Mouse (Mus musculus): ENCODE results near the gene Setdb1. TPM values are rescaled to one million over a fixed set of nuclear protein-coding genes. Genes with fewer than 3 reads are reported as not detected.
A peak's percentile ranks its signal among the peaks of the same experiment; 100 is the strongest.

Setdb1 gene
- polyA plus RNA-seq, 1 experiment = 60.8 TPM

- no peak for DNase-seq (ENCODE audit: low read depth)
- TF ChIP-seq POLR2A (IDR thresholded peaks at IDR 0.05; ENCODE audit: borderline replicate concordance, extremely low read depth, insufficient read depth, insufficient read length, poor library complexity, severe bottlenecking) (no peak), CTCF (IDR thresholded peaks at IDR 0.05; ENCODE audit: borderline replicate concordance, extremely low read depth, insufficient read depth, insufficient read length) (no peak)
These were observed 55.7 kb downstream of the Setdb1 start for GRCm38 (mm10) chr3:95301204-95301796.

- no peak for TF ChIP-seq POLR2A (IDR thresholded peaks at IDR 0.05; ENCODE audit: borderline replicate concordance, extremely low read depth, insufficient read depth, insufficient read length, poor library complexity, severe bottlenecking)
- TF ChIP-seq CTCF (IDR thresholded peaks at IDR 0.05; ENCODE audit: borderline replicate concordance, extremely low read depth, insufficient read depth, insufficient read length) = no peak
- DNase-seq (ENCODE audit: low read depth) = no peak
These were observed 59.0 kb downstream of the Setdb1 start for GRCm38 (mm10) chr3:95298018-95298417.

DNA sequence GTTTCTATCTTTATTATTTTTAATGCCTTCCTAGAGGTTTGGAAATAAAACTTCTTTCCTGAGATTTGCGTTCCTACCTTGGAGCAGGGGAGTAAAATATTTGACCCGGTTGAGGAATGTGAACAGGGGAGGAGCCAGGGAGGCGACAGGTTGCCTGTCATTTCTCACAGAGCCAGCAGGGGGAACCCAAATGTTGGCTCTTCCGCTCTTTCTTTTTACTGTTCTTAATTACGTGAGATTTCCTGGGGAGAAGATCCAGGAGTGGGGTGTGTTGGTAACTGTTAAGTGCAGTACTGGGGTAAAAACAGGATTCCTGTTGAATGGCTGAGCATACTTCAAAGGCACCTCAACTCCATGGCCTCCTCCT lies 60.9 kb downstream of the Setdb1 start:
- DNase-seq (ENCODE audit: low read depth) = peak; percentile 48
- TF ChIP-seq POLR2A (IDR thresholded peaks at IDR 0.05; ENCODE audit: borderline replicate concordance, extremely low read depth, insufficient read depth, insufficient read length, poor library complexity, severe bottlenecking) = no peak
- TF ChIP-seq CTCF (IDR thresholded peaks at IDR 0.05; ENCODE audit: borderline replicate concordance, extremely low read depth, insufficient read depth, insufficient read length) = peak; percentile 79

GRCm38 (mm10) chr3:95295321-95296102 lies 61.5 kb downstream of the Setdb1 start:
- DNase-seq (ENCODE audit: low read depth) = no peak
- no peak for TF ChIP-seq CTCF (IDR thresholded peaks at IDR 0.05; ENCODE audit: borderline replicate concordance, extremely low read depth, insufficient read depth, insufficient read length)
- no peak for TF ChIP-seq POLR2A (IDR thresholded peaks at IDR 0.05; ENCODE audit: borderline replicate concordance, extremely low read depth, insufficient read depth, insufficient read length, poor library complexity, severe bottlenecking)

GRCm38 (mm10) chr3:95294718-95295117 lies 62.3 kb downstream of the Setdb1 start:
- no peak for TF ChIP-seq CTCF (IDR thresholded peaks at IDR 0.05; ENCODE audit: borderline replicate concordance, extremely low read depth, insufficient read depth, insufficient read length)
- no peak for TF ChIP-seq POLR2A (IDR thresholded peaks at IDR 0.05; ENCODE audit: borderline replicate concordance, extremely low read depth, insufficient read depth, insufficient read length, poor library complexity, severe bottlenecking)
- no peak for DNase-seq (ENCODE audit: low read depth)

GRCm38 (mm10) chr3:95294316-95294715 lies 62.7 kb downstream of the Setdb1 start:
- no peak for DNase-seq (ENCODE audit: low read depth)
- no peak for TF ChIP-seq POLR2A (IDR thresholded peaks at IDR 0.05; ENCODE audit: borderline replicate concordance, extremely low read depth, insufficient read depth, insufficient read length, poor library complexity, severe bottlenecking)
- no peak for TF ChIP-seq CTCF (IDR thresholded peaks at IDR 0.05; ENCODE audit: borderline replicate concordance, extremely low read depth, insufficient read depth, insufficient read length)

DNA sequence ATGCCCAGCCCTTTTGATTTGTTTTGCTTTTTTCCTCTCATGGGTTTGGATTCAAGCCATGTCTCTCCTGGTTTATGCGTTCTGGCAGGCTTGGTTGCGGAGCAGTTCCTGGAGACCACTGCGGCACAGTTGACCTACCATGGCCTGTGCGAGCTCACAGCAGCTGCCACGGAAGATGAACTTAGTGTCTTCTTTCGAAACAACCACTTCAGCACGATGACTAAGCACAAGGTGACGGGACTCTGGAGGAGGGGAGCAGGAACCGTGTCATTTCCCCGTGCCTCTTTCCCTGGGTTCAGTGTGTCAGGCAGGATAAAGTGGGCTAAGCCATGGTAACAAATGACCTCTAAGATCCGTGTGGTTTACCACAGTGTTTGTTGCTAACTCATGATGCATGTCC lies 63.5 kb downstream of the Setdb1 start:
- no peak for TF ChIP-seq POLR2A (IDR thresholded peaks at IDR 0.05; ENCODE audit: borderline replicate concordance, extremely low read depth, insufficient read depth, insufficient read length, poor library complexity, severe bottlenecking)
- no peak for DNase-seq (ENCODE audit: low read depth)

DNA sequence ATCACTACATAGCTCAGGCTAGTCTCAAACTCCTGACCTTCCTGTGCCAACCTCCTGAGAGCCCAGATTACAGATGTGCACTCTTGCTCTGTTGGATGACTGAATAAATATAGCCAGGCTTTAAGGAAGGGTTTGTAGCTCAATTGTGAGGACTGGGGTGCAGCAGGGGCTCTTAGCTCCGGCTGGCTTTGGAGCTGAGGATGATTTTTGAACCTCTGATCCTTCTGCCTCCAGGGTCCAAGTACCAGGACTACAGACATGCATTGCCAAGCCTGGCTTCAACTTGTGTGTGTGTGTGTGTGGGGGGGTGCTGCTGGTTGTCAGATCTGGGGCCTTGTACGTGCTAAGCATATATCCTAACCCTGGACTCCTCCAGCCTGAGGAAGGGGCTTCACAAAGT lies 64.1 kb downstream of the Setdb1 start:
- no peak for TF ChIP-seq CTCF (IDR thresholded peaks at IDR 0.05; ENCODE audit: borderline replicate concordance, extremely low read depth, insufficient read depth, insufficient read length)
- no peak for TF ChIP-seq POLR2A (IDR thresholded peaks at IDR 0.05; ENCODE audit: borderline replicate concordance, extremely low read depth, insufficient read depth, insufficient read length, poor library complexity, severe bottlenecking)
- no peak for DNase-seq (ENCODE audit: low read depth)

DNA sequence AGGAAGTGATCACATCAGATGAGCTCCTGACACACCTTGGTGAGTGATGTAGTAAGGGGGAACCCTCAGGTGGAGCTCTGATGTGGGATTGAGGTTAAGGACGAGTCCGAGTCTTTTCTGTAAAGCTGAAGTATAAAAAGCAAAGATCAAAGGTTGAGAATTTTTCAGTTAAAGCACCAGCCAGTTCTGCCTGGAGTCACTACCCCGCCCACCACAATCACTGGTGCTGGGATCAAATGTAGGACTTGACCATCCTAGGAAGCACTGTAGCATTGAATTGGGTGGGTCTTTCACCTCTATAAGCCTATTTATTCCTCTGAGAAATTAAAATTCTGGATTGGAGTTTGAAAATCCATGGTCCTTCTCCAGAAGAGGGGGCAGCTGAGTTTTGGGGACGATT lies 66.0 kb downstream of the Setdb1 start:
- TF ChIP-seq CTCF (IDR thresholded peaks at IDR 0.05; ENCODE audit: borderline replicate concordance, extremely low read depth, insufficient read depth, insufficient read length) (no peak), POLR2A (IDR thresholded peaks at IDR 0.05; ENCODE audit: borderline replicate concordance, extremely low read depth, insufficient read depth, insufficient read length, poor library complexity, severe bottlenecking) (no peak)
- no peak for DNase-seq (ENCODE audit: low read depth)

DNA sequence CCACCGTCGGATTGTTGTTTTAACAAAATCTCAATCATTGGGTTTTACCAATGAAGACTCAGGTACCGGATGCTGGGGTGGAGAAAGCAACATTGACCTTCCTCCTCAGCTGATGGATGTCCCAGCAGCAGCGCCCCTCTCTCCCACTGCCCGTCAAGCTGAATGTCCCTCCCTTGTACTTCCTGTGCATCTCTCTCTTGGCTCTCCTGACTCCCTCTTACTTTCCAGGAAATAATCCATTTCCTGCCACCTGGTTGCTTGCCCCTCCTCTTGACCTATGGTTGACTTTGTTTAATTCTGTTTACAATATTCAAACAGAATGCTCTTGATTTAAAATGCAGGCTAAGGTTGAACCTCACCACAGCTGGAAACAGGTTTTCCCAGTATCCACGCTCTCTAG lies 66.8 kb downstream of the Setdb1 start:
- DNase-seq (ENCODE audit: low read depth) = no peak
- TF ChIP-seq CTCF (IDR thresholded peaks at IDR 0.05; ENCODE audit: borderline replicate concordance, extremely low read depth, insufficient read depth, insufficient read length) (no peak), POLR2A (IDR thresholded peaks at IDR 0.05; ENCODE audit: borderline replicate concordance, extremely low read depth, insufficient read depth, insufficient read length, poor library complexity, severe bottlenecking) (no peak)

DNA sequence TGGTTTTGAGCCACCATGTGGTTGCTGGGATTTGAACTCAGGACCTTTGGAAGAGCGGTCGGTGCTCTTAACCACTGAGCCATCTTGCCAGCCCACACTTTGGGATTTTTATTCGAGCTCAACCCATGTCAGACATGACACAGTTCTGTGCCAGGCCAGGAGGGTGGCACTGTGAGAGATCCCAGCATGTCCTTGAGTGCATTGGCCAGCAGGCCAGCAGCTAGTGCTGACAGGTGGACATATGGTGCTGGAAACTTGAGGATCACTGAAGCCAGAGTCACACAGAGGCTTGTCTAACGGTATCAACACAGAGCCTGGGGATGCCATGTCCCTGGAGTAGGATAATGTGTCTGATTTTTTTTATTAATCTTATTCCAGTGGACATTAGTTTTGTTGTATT lies 67.6 kb downstream of the Setdb1 start:
- TF ChIP-seq POLR2A (IDR thresholded peaks at IDR 0.05; ENCODE audit: borderline replicate concordance, extremely low read depth, insufficient read depth, insufficient read length, poor library complexity, severe bottlenecking) = no peak
- TF ChIP-seq CTCF (IDR thresholded peaks at IDR 0.05; ENCODE audit: borderline replicate concordance, extremely low read depth, insufficient read depth, insufficient read length) = no peak
- DNase-seq (ENCODE audit: low read depth) = no peak

DNA sequence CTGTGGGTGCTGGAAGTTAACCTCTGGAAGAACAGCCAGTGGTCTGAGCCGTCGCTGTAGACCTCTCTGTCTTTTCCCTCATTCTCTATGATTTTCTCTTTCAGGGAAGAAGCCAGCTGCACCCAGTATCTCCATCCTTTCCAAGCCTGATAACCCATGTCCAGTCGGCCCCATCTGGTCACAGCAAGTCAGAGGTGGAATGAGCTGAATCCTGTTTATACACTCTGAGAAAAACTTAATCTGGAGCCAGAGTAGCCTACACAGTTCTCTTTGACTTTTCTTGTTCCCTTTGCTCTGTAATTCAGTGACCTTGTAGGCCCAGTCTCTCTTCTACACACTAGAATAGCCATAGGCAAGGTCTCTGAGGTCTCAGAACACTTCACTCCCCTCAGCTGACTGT lies 69.5 kb downstream of the Setdb1 start:
- DNase-seq (ENCODE audit: low read depth) = no peak
- TF ChIP-seq CTCF (IDR thresholded peaks at IDR 0.05; ENCODE audit: borderline replicate concordance, extremely low read depth, insufficient read depth, insufficient read length) = no peak
- TF ChIP-seq POLR2A (IDR thresholded peaks at IDR 0.05; ENCODE audit: borderline replicate concordance, extremely low read depth, insufficient read depth, insufficient read length, poor library complexity, severe bottlenecking) = no peak

All from brain, embryonic 14.5 days (tissue).